Mouse (Mus musculus): ENCODE data around the gene Gm20479.

DNA sequence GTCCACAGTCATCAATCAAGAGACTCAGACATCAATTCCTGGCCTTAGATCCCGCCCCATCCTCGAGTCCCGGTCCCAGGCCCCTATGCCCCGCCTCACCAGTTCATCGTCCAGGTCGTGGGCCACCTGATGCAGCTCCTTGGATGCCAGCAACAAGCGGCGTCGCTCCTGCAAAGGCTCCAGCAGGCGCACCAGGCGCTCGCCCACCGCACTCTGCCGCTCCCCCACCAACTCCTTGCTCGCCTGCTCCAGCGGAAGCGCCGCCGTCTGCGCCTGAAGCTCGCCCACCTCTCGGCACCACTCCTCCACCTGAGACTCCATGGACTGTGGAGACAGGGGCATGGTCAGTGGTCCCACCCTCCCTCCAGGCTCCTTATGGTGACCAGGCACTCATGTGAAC, 18.1 kb upstream of the Gm20479 start:
- TF ChIP-seq CTCF (IDR thresholded peaks at IDR 0.05; ENCODE audit: low read depth) (no peak), EP300 (IDR thresholded peaks at IDR 0.05; ENCODE audit: low read depth) (no peak)

All from liver, postnatal 0 days (tissue).